Mouse (Mus musculus): ENCODE results near the gene Klf6. TPM values are rescaled to one million over a fixed set of nuclear protein-coding genes. Genes with fewer than 3 reads are reported as not detected.

The Klf6 gene
- polyA plus RNA-seq (2015; fragmentation: Illumina TruSeq; extraction: RNeasy Lipid Tissue Mini Kit (QIAGEN cat#74804); ENCODE audit: insufficient read depth, low read depth, low replicate concordance), result 12.6 TPM

GRCm38 (mm10) chr13:5861157-5862002, at the start of gene Klf6:
Gene Klf6, plus strand, starts transcription at chr13:5861482.

